Comparison of ENCODE assay signal across 8 mouse cellular contexts in the genomic region with DNA sequence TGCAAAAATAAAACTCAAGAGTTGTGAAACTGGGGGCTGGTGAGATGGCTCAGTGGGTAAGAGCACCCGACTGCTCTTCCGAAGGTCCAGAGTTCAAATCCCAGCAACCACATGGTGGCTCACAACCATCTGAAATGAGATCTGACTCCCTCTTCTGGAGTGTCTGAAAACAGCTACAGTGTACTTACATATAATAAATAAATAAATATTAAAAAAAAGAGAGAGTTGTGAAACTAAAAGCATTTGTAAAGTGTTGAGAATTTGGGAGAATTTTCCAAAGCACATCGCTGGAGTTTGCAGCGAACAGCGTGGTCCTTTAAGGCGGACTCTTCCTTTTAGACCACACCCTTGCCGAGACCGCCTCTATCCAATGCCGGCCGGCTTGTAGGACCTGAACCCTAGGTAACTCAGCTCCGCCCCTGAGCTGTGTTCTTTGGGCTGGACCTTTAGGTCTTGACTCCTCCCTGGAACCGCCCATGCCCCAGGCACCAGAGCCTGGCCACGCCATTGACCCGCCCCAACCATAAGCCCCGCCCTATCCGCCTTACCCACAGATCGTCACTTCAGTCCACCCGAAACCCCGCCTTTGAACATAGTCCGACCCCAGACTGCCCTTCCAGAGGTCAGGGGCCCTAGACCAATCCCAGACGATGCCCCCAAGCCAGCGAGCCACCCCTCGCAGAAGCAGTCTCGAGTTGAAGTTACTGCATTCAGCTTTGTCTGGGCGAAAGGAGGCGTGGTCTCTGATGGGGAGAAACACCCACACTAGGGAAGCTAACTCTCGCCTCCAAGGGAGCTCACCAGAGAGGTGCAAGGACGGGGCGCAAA. TPM values are rescaled to one million over a fixed set of nuclear protein-coding genes. Genes with fewer than 3 reads are reported as not detected.
DNase-seq lines count a peak whose midpoint lies in the region; ATAC-seq lines count a peak whose summit lies in the region.

No protein-coding gene starts in this region.

- H3K4me1 ChIP-seq in forebrain, embryonic 14.5 days (ENCODE audit: control insufficient read depth, insufficient read depth, low read length) = no peaks in the 10 kb centered on the region
- peaks cover 5% of the 10 kb centered on the region; the same call in 1 of the 2 replicates for H3K4me1 ChIP-seq in neural tube, embryonic 15.5 days

- intact Hi-C loops in heart, postnatal 14 days (cut with DNase I) = loop anchor here (5.0 kb wide), 1 partner anchor 49 kb away; a partner anchor contains a TSS

- H3K36me3 ChIP-seq in forebrain, embryonic 14.5 days (ENCODE audit: control insufficient read depth, insufficient read depth, low read length) = no peaks in the 10 kb centered on the region
- H3K36me3 ChIP-seq in neural tube, embryonic 15.5 days = no peaks in the 10 kb centered on the region

- peak overlapping the region; percentile 72 for H3K9ac ChIP-seq in forebrain, embryonic 14.5 days (ENCODE audit: low read length)
- H3K9ac ChIP-seq in neural tube, embryonic 15.5 days (replicated peaks) = peak overlapping the region; percentile 67

- no peaks in the 10 kb centered on the region for H3K27me3 ChIP-seq in forebrain, embryonic 14.5 days (replicated peaks; ENCODE audit: control insufficient read depth, insufficient read depth, low read length)
- peaks cover 5% of the 10 kb centered on the region; the same call in 1 of the 2 replicates for H3K27me3 ChIP-seq in neural tube, embryonic 15.5 days (replicated peaks)

- no peaks in the 10 kb centered on the region for H3K9me3 ChIP-seq in forebrain, embryonic 14.5 days (replicated peaks; ENCODE audit: control insufficient read depth, low read length)
- no peaks in the 10 kb centered on the region for H3K9me3 ChIP-seq in neural tube, embryonic 15.5 days (replicated peaks)

- peak overlapping the region; percentile 74 for H3K27ac ChIP-seq in forebrain, embryonic 14.5 days (ENCODE audit: low read depth, low read length)
- peak overlapping the region; percentile 80 for H3K27ac ChIP-seq in neural tube, embryonic 15.5 days (replicated peaks)

- peak; percentile 96 for ATAC-seq in forebrain, embryonic 14.5 days
- peak; percentile 97 for ATAC-seq in neural tube, embryonic 15.5 days (ENCODE audit: low FRiP score)

- DNase-seq in ES-CJ7 (ENCODE audit: low read depth, low spot score) = peak; percentile 100
- DNase-seq in cerebellum, adult 11 months = peak; percentile 90
- peak; percentile 91 for DNase-seq in forebrain, embryonic 14.5 days (ENCODE audit: low spot score)
- peak; percentile 92 to 94 for DNase-seq in heart, postnatal 14 days
- DNase-seq in layer of hippocampus, adult 11-12 months (ENCODE audit: low spot score) = peak; percentile 91
- peak; percentile 97 to 99 for DNase-seq in lung, adult 18-20 months
- peak; percentile 90 for DNase-seq in testis, postnatal 14 days (ENCODE audit: low spot score)

- 2% methylated on average over 29 of the region's 29 CpGs for WGBS in forebrain, embryonic 14.5 days
- WGBS in neural tube, embryonic 15.5 days = 2% methylated on average over 29 of the region's 29 CpGs

- H3K4me2 ChIP-seq in forebrain, embryonic 14.5 days (ENCODE audit: low read length) = peak overlapping the region; percentile 59
- peak overlapping the region; percentile 64 for H3K4me2 ChIP-seq in neural tube, embryonic 15.5 days

- peak overlapping the region; percentile 46 for H3K4me3 ChIP-seq in forebrain, embryonic 14.5 days (ENCODE audit: low read depth, low read length)
- peak overlapping the region; percentile 63 for H3K4me3 ChIP-seq in neural tube, embryonic 15.5 days (replicated peaks)

RNA-seq across cellular contexts. Expression of a gene that starts 0.7 kb away (rescaled TPM):
- polyA plus RNA-seq in forebrain, embryonic 14.5 days (2014; fragmentation: Nextera tagmentation; extraction: Ambion mirVana) = 81.2 and 82.1 TPM in 2 replicates
- 10 to 100 TPM; 35.9 to 38.7 TPM for total RNA-seq in heart, postnatal 14 days (2021)
- polyA plus RNA-seq in neural tube, embryonic 15.5 days (2015; fragmentation: Nextera tagmentation; extraction: Ambion mirVana) = 83.2 and 86.7 TPM in 2 replicates

RNA-seq across cellular contexts. Expression of a gene that starts 5.3 kb away (rescaled TPM):
- polyA plus RNA-seq in forebrain, embryonic 14.5 days (2014; fragmentation: Nextera tagmentation; extraction: Ambion mirVana) = 0.10 TPM in 1 of 2 replicates, not detected in the other
- under 1 TPM; 0.10 to 0.29 TPM for total RNA-seq in heart, postnatal 14 days (2021)
- polyA plus RNA-seq in neural tube, embryonic 15.5 days (2015; fragmentation: Nextera tagmentation; extraction: Ambion mirVana) = 0.60 and 1.4 TPM in 2 replicates

RNA-seq across cellular contexts. Expression of a gene that starts 22.5 kb away (rescaled TPM):
- 2.4 and 2.5 TPM in 2 replicates for polyA plus RNA-seq in forebrain, embryonic 14.5 days (2014; fragmentation: Nextera tagmentation; extraction: Ambion mirVana)
- total RNA-seq in heart, postnatal 14 days (2021) = 1 to 10 TPM; 8.0 to 8.1 TPM
- polyA plus RNA-seq in neural tube, embryonic 15.5 days (2015; fragmentation: Nextera tagmentation; extraction: Ambion mirVana) = 3.3 and 7.8 TPM in 2 replicates

RNA-seq across cellular contexts. Expression of a gene that starts 44.9 kb away (rescaled TPM):
- polyA plus RNA-seq in forebrain, embryonic 14.5 days (2014; fragmentation: Nextera tagmentation; extraction: Ambion mirVana) = not detected in 2 replicates
- total RNA-seq in heart, postnatal 14 days (2021) = under 1 TPM; 0.43 to 0.95 TPM
- 0.18 and 8.4 TPM in 2 replicates for polyA plus RNA-seq in neural tube, embryonic 15.5 days (2015; fragmentation: Nextera tagmentation; extraction: Ambion mirVana)

RNA-seq across cellular contexts. Expression of a gene that starts 49.8 kb away (rescaled TPM):
- polyA plus RNA-seq in forebrain, embryonic 14.5 days (2014; fragmentation: Nextera tagmentation; extraction: Ambion mirVana) = 54.7 and 56.7 TPM in 2 replicates
- total RNA-seq in heart, postnatal 14 days (2021) = 10 to 100 TPM; 60.8 to 70.2 TPM
- polyA plus RNA-seq in neural tube, embryonic 15.5 days (2015; fragmentation: Nextera tagmentation; extraction: Ambion mirVana) = 50.0 and 69.8 TPM in 2 replicates

Comparison
In these comparisons a context has a peak if more than half of its experiments do, and no peak if none do; other contexts are left out.
1. Peak in every context shown above with its lines: DNase-seq, ATAC-seq, H3K4me3 ChIP-seq and H3K27ac ChIP-seq.